26 mouse cellular contexts compared by ENCODE assay signal in genomic region chr6:107386094-107386678, GRCm38 (mm10).
"Had no signal": no experiment of that assay in that cellular context is flagged by ENCODE, and none has a peak within 500 bp of the region (broad histone marks: within the 10 kb centered on the region; RNA-seq: fewer than 3 reads in every experiment).

No protein-coding gene starts in this region.

- DNase-seq: gastrocnemius, postnatal 14 days; gastrocnemius, postnatal 36 days; heart, adult 11 months; heart, adult 2 months; heart, postnatal 14 days; heart, postnatal 4 days; kidney, adult 18-20 months; kidney, adult 8-10 months; kidney, postnatal 10 days; kidney, postnatal 25 days; kidney, postnatal 4 days; left cerebral cortex, postnatal 4 days had no signal

- H3K27me3 ChIP-seq: heart, embryonic 13.5 days; heart, embryonic 15.5 days; hindbrain, embryonic 12.5 days; intestine, embryonic 15.5 days; limb, embryonic 13.5 days; limb, embryonic 15.5 days had no signal

- H3K36me3 ChIP-seq: heart, embryonic 13.5 days; heart, embryonic 15.5 days; hindbrain, embryonic 10.5 days; hindbrain, embryonic 12.5 days; intestine, embryonic 15.5 days; limb, embryonic 13.5 days; limb, embryonic 15.5 days had no signal

- H3K9ac ChIP-seq: heart, embryonic 13.5 days; heart, embryonic 15.5 days; hindbrain, embryonic 12.5 days; hindbrain, embryonic 14.5 days; intestine, embryonic 15.5 days; limb, embryonic 13.5 days; limb, embryonic 15.5 days had no signal

- H3K4me2 ChIP-seq: heart, embryonic 11.5 days; heart, embryonic 13.5 days; heart, embryonic 15.5 days; hindbrain, embryonic 12.5 days; hindbrain, embryonic 14.5 days; intestine, embryonic 15.5 days; limb, embryonic 13.5 days; limb, embryonic 15.5 days had no signal

- ATAC-seq: hindbrain, embryonic 16.5 days; inflammation-experienced regulatory T-cells, adult 6 months; intestine, embryonic 15.5 days; intestine, postnatal 0 days had no signal

- H3K9me3 ChIP-seq: heart, embryonic 13.5 days; heart, embryonic 15.5 days; hindbrain, embryonic 10.5 days; hindbrain, embryonic 12.5 days; intestine, embryonic 15.5 days; limb, embryonic 13.5 days; limb, embryonic 15.5 days had no signal

- H3K4me1 ChIP-seq: heart, embryonic 13.5 days; heart, embryonic 15.5 days; hindbrain, embryonic 10.5 days; hindbrain, embryonic 12.5 days; intestine, embryonic 15.5 days; limb, embryonic 13.5 days; limb, embryonic 15.5 days had no signal

- H3K27ac ChIP-seq: heart, adult 2 months; heart, embryonic 13.5 days; heart, embryonic 15.5 days; hindbrain, embryonic 10.5 days; hindbrain, embryonic 12.5 days; hindbrain, embryonic 14.5 days; intestine, embryonic 15.5 days; layer of hippocampus, adult 2 months; left cerebral cortex, adult 2 months; limb, embryonic 13.5 days; limb, embryonic 15.5 days had no signal

- H3K4me3 ChIP-seq: heart, adult 2 months; heart, embryonic 13.5 days; heart, embryonic 15.5 days; hindbrain, embryonic 10.5 days; hindbrain, embryonic 12.5 days; intestine, embryonic 15.5 days; layer of hippocampus, adult 2 months; left cerebral cortex, adult 2 months; limb, embryonic 13.5 days; limb, embryonic 15.5 days had no signal
